Mouse (Mus musculus): ENCODE measurements around the gene Kmt2c. TPM values are rescaled to one million over a fixed set of nuclear protein-coding genes. Genes with fewer than 3 reads are reported as not detected.
A peak's percentile ranks its signal among the peaks of the same experiment; 100 is the strongest.

The Kmt2c gene
- polyA plus RNA-seq, 1 experiment from 2014 or later: 7.0 TPM

DNA sequence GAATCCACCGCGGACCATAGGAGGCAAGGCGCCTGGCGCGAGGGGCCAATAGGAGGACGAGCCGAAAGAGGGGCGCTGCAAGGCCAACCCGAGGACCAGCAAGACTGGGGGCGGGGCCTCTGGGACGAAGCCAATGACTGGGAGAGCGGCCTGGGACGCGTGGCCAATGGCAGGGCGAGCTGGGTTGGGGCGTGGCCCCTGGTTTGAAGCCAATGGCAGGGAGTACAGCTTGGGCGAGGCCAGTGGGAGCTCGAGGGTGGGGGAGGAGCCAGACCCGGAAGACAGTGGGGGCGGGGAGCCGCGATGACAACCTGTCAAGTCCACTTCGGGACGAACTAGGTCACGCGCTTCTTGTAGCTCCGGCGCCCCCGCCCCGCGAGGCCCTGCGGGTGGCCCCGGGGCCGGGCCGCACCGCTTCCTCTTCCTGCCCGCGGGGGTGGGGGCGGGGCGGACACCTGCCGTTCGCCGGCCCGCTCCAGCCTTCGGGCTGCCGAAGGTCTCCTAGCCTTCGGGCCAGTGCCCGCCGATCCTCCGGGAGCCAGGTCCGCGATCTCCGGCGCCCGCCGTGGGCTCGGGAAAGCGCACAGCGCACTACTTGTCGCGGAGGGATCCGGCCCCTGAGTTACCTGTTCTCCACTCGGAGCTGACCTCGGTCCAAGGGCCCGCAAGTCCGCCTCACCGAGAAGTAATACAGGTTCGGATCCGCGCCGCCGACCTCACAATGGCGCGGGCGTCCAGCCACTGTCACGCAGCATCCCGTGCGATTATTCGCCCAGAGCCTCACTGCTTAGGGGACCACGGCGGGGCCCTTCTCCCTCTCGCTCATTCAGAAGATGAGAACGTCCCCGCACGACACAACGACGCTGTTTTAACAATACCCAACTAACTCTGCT, 31.2 kb upstream of the Kmt2c start:
- ATAC-seq: peak; percentile 98

DNA sequence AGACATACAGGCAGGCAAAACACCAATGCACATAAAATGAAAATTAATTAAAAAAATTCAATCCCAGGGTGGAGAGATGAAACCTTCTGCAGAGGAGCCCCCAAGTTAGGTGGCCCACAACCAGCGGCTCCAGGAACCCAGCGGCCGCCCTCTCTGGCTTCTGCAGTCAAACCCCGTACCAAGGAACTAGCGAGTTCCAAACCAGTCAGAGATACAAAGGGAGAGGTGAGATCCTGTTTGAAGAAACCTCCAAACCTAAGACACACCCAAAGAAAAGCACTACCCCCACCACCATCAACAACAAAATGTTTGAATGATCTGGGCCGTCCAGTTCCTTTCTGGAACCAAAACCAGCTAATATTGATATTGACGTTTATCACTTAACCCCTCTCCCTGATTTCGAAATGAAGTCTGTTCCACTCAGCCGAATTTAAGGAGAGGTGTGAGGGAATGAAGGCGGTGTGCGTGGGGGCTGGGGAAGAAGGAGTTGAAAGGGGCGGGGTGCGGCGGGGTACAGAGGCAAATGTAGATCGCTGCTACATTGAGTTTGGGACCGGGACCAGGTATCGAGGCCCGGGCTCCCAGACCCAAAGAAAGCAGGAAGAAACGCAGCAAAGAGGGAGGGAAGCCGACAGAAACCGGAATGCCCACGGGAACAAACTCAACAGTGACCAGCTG, 30.4 kb upstream of the Kmt2c start:
- 9% methylated on average over 22 of the region's 22 CpGs for WGBS
- no peak for TF ChIP-seq CTCF (IDR thresholded peaks at IDR 0.05; ENCODE audit: low read depth)
- Histone ChIP-seq H3K4me1 (replicated peaks; ENCODE audit: control insufficient read depth, insufficient read depth, low read length) (peaks cover 15% of the 10 kb centered on the region), H3K36me3 (ENCODE audit: control insufficient read depth, insufficient read depth) (no peaks in the 10 kb centered on the region), H3K27ac (ENCODE audit: low read depth, low read length) (peak overlapping the region; percentile 97), H3K9me3 (ENCODE audit: control insufficient read depth) (no peaks in the 10 kb centered on the region), H3K9ac (ENCODE audit: low read depth, low read length) (peak overlapping the region; percentile 58), H3K27me3 (replicated peaks; ENCODE audit: control insufficient read depth, insufficient read depth, low read length) (no peaks in the 10 kb centered on the region), H3K4me3 (ENCODE audit: low read depth, low read length) (peak overlapping the region; percentile 61), H3K4me2 (replicated peaks; ENCODE audit: low read depth) (peak overlapping the region; percentile 83)
- no peak for ATAC-seq

More for the DNA sequence above, 31.2 kb upstream of the Kmt2c start:
- H3K9me3 ChIP-seq (ENCODE audit: control insufficient read depth): no peaks in the 10 kb centered on the region
- H3K4me3 ChIP-seq (ENCODE audit: low read depth, low read length): peak overlapping the region; percentile 61
- H3K4me2 ChIP-seq (replicated peaks; ENCODE audit: low read depth): peak overlapping the region; percentile 83
- peak; percentile 46 for TF ChIP-seq CTCF (IDR thresholded peaks at IDR 0.05; ENCODE audit: low read depth)
- H3K9ac ChIP-seq (ENCODE audit: low read depth, low read length): peak overlapping the region; percentile 74
- H3K36me3 ChIP-seq (ENCODE audit: control insufficient read depth, insufficient read depth): no peaks in the 10 kb centered on the region
- peaks cover 15% of the 10 kb centered on the region for H3K4me1 ChIP-seq (replicated peaks; ENCODE audit: control insufficient read depth, insufficient read depth, low read length)
- H3K27ac ChIP-seq (ENCODE audit: low read depth, low read length): peak overlapping the region; percentile 97
- WGBS: under 1% methylated on average over 85 of the region's 87 CpGs
- H3K27me3 ChIP-seq (replicated peaks; ENCODE audit: control insufficient read depth, insufficient read depth, low read length): no peaks in the 10 kb centered on the region

DNA sequence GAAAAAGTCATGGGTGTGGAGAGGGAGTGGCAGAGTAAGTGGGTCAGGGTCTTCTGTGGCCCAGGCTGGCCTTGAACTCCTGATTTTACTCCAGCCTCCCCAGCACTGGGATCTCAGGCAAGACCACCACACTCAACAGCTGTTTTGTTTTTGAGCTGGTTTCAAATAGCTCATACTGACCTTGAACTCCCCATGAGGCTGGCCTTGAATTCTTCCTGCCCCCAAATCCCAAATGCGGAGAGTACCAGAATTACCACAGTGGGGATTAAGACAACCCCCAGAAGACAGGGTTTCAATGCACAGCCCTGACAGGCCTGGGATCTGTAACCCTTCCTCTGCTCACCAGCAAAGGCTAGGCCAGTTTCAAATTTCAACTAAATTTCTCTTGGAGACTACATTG, 29.4 kb upstream of the Kmt2c start:
- Histone ChIP-seq H3K4me3 (ENCODE audit: low read depth, low read length) (no peak overlapping the region), H3K27ac (ENCODE audit: low read depth, low read length) (peak overlapping the region; percentile 21; the same call in 1 of the 2 replicates), H3K9ac (ENCODE audit: low read depth, low read length) (no peak overlapping the region), H3K27me3 (replicated peaks; ENCODE audit: control insufficient read depth, insufficient read depth, low read length) (no peaks in the 10 kb centered on the region), H3K4me1 (replicated peaks; ENCODE audit: control insufficient read depth, insufficient read depth, low read length) (peaks cover 15% of the 10 kb centered on the region), H3K9me3 (ENCODE audit: control insufficient read depth) (no peaks in the 10 kb centered on the region), H3K4me2 (replicated peaks; ENCODE audit: low read depth) (no peak overlapping the region), H3K36me3 (ENCODE audit: control insufficient read depth, insufficient read depth) (no peaks in the 10 kb centered on the region)
- 87% methylated on average over 1 of the region's 1 CpGs for WGBS
- no peak for TF ChIP-seq CTCF (IDR thresholded peaks at IDR 0.05; ENCODE audit: low read depth)
- ATAC-seq: no peak

DNA sequence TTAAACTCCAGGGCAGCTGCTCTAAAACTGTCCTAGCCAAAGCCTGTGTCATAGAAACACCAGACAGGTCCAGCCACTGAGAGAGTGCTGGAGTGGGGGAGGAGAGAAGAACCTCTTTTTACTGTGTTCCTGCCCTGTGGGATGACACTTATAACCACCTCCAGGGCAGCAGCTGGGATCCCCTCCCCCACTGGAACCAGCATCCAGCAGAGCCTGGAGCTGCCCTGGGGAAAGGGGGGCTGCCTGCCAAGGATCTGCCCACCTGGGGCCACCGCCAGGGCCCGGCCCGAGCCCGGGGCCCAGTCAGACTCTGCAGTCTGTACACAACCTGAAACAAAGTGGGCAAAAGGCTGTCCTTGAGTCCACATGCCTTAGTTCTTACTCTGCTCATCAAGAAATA, 28.3 kb upstream of the Kmt2c start:
- Histone ChIP-seq H3K9ac (ENCODE audit: low read depth, low read length) (no peak overlapping the region), H3K4me3 (ENCODE audit: low read depth, low read length) (no peak overlapping the region), H3K4me1 (replicated peaks; ENCODE audit: control insufficient read depth, insufficient read depth, low read length) (peaks cover 15% of the 10 kb centered on the region), H3K27ac (ENCODE audit: low read depth, low read length) (peak overlapping the region; percentile 46; the same call in 1 of the 2 replicates), H3K4me2 (replicated peaks; ENCODE audit: low read depth) (no peak overlapping the region), H3K9me3 (ENCODE audit: control insufficient read depth) (no peaks in the 10 kb centered on the region), H3K27me3 (replicated peaks; ENCODE audit: control insufficient read depth, insufficient read depth, low read length) (no peaks in the 10 kb centered on the region), H3K36me3 (ENCODE audit: control insufficient read depth, insufficient read depth) (no peaks in the 10 kb centered on the region)
- WGBS: 36% methylated on average over 4 of the region's 4 CpGs
- no peak for TF ChIP-seq CTCF (IDR thresholded peaks at IDR 0.05; ENCODE audit: low read depth)
- ATAC-seq: no peak

DNA sequence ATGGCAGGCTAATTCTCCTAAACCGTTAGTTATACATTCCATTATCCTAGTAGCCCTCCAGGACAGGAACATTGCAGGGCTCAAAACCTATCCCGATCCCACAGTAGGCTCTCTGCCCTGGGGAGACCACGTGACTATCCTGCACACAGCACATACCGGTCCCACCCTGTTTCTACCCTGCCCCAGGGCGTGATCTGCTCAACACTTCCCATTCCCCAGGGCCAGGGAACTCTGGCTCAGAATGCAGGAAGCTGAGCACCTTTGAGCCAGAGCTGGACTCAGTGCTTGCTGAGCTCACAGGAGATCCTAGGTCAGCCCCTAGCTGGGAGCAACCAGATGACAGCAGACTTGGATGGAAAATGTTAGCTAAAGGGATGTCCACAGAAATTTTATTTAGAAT, 27.5 kb upstream of the Kmt2c start:
- Histone ChIP-seq H3K4me2 (replicated peaks; ENCODE audit: low read depth) (peak overlapping the region; percentile 27; the same call in 1 of the 2 replicates), H3K4me1 (replicated peaks; ENCODE audit: control insufficient read depth, insufficient read depth, low read length) (peaks cover 15% of the 10 kb centered on the region), H3K27me3 (replicated peaks; ENCODE audit: control insufficient read depth, insufficient read depth, low read length) (no peaks in the 10 kb centered on the region), H3K27ac (ENCODE audit: low read depth, low read length) (peak overlapping the region; percentile 46; the same call in 1 of the 2 replicates), H3K36me3 (ENCODE audit: control insufficient read depth, insufficient read depth) (no peaks in the 10 kb centered on the region), H3K9me3 (ENCODE audit: control insufficient read depth) (no peaks in the 10 kb centered on the region), H3K9ac (ENCODE audit: low read depth, low read length) (no peak overlapping the region), H3K4me3 (ENCODE audit: low read depth, low read length) (no peak overlapping the region)
- WGBS: 17% methylated on average over 5 of the region's 5 CpGs
- TF ChIP-seq CTCF (IDR thresholded peaks at IDR 0.05; ENCODE audit: low read depth): peak; percentile 33
- peak; percentile 14; the same call in 1 of the 2 replicates for ATAC-seq

DNA sequence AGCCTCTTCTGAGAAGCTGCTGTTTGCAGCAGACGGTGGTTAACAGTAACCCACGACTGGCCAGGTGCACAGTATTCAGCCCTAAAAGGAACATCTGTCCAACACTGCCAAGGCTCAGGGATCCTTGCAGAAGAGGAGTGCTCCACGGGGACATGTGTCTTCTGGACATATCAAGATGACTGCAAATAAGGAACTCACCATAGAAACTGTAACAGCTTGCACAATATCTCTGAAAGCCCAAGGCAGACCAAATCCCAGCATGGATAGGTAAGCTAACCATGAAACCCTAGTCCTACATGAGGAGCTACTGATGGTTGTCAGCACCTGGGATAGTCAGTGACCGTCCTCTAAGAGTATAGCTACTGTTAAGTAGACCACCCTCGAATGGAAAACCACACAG, 22.9 kb upstream of the Kmt2c start:
- Histone ChIP-seq H3K4me1 (replicated peaks; ENCODE audit: control insufficient read depth, insufficient read depth, low read length) (peaks cover 4% of the 10 kb centered on the region; the same call in 1 of the 2 replicates), H3K9ac (ENCODE audit: low read depth, low read length) (no peak overlapping the region), H3K9me3 (ENCODE audit: control insufficient read depth) (no peaks in the 10 kb centered on the region), H3K4me2 (replicated peaks; ENCODE audit: low read depth) (no peak overlapping the region), H3K4me3 (ENCODE audit: low read depth, low read length) (no peak overlapping the region), H3K27me3 (replicated peaks; ENCODE audit: control insufficient read depth, insufficient read depth, low read length) (no peaks in the 10 kb centered on the region), H3K27ac (ENCODE audit: low read depth, low read length) (no peak overlapping the region), H3K36me3 (ENCODE audit: control insufficient read depth, insufficient read depth) (no peaks in the 10 kb centered on the region)
- ATAC-seq: no peak
- 70% methylated on average over 5 of the region's 5 CpGs for WGBS
- TF ChIP-seq CTCF (IDR thresholded peaks at IDR 0.05; ENCODE audit: low read depth): no peak
